Mouse (Mus musculus) skeletal muscle tissue, adult 2 months (tissue): ENCODE data around the gene Dusp13.

Source experiments
- DNase-seq: peaks from one replicate; pipeline ENCODE4 v3.0.0-alpha.2; 2012; ENCODE audit warnings: low read depth, low spot score

Dusp13 gene

DNA sequence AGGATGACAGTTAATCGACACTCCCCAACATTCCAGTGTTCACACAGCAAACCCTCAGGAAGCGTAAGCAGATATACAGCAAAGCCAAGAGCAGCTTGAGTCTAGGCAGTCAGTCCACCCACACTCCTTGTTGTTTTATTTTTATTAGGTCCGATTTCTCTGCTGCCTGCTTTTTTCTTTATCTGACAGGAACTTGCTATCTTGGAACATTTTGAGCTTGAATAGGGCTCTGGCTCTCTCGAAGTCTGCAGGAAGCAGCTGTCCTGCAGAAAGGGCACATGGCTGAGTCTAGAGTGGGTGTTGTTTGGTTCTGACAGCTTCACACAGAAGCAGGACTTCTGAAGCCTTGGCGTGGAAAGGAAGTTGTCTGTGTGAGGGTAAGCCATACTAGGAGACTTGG lies 47.7 kb downstream of the Dusp13 start:
- DNase-seq = no peak

- no peak for DNase-seq
Observed at GRCm38 (mm10) chr14:21702691-21703090, 48.3 kb downstream of the Dusp13 start.

DNA sequence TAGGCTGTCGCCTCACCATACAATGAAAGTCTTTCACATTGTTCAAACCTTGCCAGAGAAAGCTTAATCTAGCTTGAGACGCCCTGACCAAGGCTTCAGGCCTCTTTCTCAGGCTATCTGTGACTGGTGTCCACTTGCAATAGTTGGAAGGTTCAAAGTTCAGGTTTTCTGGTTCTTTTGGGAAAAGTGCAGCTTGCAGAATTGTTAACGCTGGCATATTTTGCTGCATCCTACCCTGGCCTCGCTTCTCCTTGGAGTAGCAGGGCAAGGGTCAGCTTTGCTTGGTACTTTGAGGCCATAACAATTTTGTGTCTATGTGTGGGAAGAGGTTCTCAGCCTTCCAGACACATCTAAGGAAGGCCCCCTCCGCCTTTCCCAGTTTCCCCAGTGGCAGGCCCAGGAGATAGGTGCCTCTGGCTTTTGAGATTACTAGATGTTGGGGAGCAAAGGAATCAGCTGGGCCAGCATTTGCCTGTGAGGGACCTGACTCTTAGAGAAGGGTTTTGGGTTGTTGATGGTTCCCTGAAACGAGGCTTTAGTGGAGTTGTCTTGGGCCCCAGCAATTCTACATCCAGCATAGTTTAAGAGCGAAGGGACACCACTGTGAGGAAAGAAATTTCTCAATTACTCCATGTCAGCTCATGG lies 54.7 kb downstream of the Dusp13 start:
- DNase-seq = no peak

- no peak for DNase-seq
Observed at GRCm38 (mm10) chr14:21695020-21695419, 56.0 kb downstream of the Dusp13 start.

DNA sequence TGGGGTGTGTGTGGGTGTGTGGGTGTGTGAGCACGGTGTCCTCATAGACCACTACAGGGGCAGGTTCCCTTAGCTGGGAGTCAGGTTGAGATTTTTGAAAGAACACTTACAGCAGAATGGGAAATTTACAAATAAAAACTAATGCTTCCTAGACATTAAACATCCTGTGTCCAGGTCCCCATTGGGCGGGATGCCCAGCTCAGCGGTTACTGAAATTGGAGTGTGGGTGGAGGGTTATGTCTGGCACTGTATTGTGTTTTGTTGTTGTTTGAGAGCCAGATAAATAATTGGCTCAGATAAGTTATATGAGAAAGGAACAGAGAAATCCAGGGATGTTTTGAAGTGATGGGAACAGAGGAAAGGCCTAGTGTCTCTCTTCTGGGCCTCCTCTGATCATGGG lies 59.9 kb downstream of the Dusp13 start:
- no peak for DNase-seq

GRCm38 (mm10) chr14:21686376-21687279 lies 64.4 kb downstream of the Dusp13 start:
- no peak for DNase-seq

GRCm38 (mm10) chr14:21685411-21686146 lies 65.4 kb downstream of the Dusp13 start:
- peak; percentile 86 for DNase-seq

DNA sequence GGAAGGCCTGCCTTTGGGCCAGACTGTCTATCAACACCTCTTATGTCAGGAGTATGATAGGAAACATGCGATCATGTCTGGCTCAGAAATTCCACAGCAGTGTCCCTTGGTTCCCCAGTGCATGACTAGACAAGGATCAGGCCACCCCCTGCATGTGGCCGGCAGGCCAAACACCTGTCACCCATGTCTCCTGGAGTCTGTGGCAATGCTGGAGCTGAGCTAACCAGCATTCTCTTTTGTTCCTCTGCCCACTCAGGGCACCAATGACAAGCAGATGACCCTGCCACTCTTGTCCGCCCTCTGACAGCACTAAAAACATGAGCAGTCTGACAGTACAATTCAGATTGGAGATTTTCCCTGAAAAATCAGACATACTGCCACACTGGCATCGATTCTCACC lies 67.1 kb downstream of the Dusp13 start:
- no peak for DNase-seq
